Mouse (Mus musculus) adrenal gland, postnatal 10 days (tissue): ENCODE data around the gene Zfp143. TPM values are rescaled to one million over a fixed set of nuclear protein-coding genes. Genes with fewer than 3 reads are reported as not detected.
A peak's percentile ranks its signal among the peaks of the same experiment; 100 is the strongest.
"Not testable (repeated sequence)": the region's sequence is repeated elsewhere in the genome, so short reads cannot be mapped to it uniquely, and the experiment has no call there.

ENCODE experiments used
- DNase-seq: peaks from one replicate; pipeline ENCODE4 v3.0.0; 2021; ENCODE audit warnings: mixed read lengths
- long read RNA-seq, 2 experiments: library from polyadenylated mRNA; stranded (forward); transcript quantifications; one replicate each; pipeline ENCODE4 v2.0.0; 2021
- total RNA-seq, 2 experiments: library from RNA; stranded (reverse); gene quantifications; 2 replicates each; pipeline ENCODE4 v1.2.3; 2021

Gene Zfp143
- 10 to 100 TPM; 10.3 to 14.9 TPM for total RNA-seq
- long read RNA-seq, experiment 1, transcript Zfp143-201 (16 exons, 3,003 nt), result major isoform, 6 of 10 reads
- long read RNA-seq, experiment 1, partial matches to known transcripts, result 1 of 10 reads
- long read RNA-seq, experiment 1, other reads (novel, unspliced or antisense), result 1 of 10 reads
- long read RNA-seq, experiment 2, partial matches to known transcripts, result 0 of 6 reads
- long read RNA-seq, experiment 2, other reads (novel, unspliced or antisense), result 1 of 6 reads

DNA sequence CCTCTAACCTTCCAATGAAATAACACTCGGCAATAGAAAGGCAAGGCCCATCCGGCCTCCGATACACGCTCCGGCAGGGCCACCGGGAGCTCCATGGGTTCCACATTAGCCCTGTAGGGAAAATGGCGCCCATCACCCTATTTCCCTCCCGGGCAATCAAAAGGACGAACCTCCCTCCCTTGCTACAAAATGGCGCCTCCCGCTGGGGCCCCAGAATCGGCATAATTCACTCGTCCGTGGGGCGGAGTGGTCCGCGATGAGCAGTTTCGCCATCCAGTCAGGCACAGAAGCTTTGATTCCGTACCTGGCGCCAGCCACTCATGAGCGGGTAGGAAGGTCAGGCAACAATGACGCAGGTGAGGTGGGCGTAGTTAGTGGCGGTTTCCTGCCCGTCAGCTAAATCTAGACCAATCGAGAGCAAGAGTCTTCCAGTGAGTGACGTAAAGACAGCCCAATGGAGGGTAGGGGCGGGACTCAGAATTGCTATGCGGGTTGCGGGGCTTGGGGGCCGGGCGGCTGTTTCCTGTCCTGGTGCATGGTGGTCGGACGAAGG lies at the start of gene Zfp143:
Zfp143 (plus strand) TSS at position 19 of the 553 bp plus-strand sequence.
- DNase-seq, result peak; percentile 99

GRCm38 (mm10) chr7:110011417-110011816 lies 49.6 kb upstream of the Zfp143 start:
- no peak for DNase-seq

- DNase-seq, result no peak
Measured at GRCm38 (mm10) chr7:110014272-110014671, 46.7 kb upstream of the Zfp143 start.

DNA sequence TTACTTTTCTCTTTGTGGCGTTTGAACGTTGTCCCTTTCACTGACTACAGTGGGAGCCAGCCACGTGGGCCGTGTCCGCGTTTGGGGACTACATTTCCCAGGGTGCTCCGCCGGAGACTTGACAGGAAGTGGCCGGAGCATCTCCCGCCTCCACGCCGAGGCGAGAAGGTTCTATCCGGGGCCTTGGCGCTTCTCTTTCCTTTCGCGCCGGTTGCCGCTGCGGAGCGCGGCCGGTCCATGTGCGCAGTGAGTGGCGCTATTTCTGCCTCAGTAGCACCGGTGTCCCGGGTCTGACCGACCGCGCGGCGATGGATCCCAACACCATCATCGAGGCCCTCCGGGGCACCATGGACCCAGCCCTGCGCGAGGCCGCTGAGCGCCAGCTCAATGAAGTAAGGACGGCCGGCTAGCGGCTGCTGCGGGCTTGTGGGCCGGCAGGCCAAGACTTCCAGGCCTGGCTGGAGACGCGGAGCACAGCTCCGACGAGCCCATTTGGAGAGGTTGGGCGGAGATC lies 42.8 kb upstream of the Zfp143 start, which contains the start of gene Ipo7:
Ipo7 (plus strand) TSS at position 158 of the 514 bp plus-strand sequence.
- DNase-seq, result peak; percentile 96

GRCm38 (mm10) chr7:110018631-110019482 lies 42.2 kb upstream of the Zfp143 start:
- peak; percentile 76 for DNase-seq

- DNase-seq, result no peak
Measured at GRCm38 (mm10) chr7:110023553-110023952, 37.5 kb upstream of the Zfp143 start.

DNA sequence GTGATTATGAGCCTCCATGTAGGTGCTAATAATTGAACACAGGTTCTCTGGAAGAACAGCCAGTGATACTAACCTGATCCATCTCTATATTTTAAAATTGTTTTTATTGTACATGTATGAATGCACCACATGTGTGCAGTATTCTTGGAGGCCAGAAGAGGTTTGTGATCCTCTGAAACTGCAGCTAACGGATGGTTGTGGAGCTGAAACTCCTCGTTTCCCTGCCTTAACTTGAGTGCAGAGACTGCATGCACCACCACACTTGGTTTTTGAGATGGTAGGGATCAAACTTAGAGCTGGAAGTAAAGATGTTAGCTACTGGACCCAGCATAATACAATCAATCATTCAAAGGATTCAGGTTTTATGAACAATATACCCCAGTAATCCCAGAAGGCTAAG lies 34.4 kb upstream of the Zfp143 start:
- DNase-seq, result no peak

GRCm38 (mm10) chr7:110028826-110029225 lies 32.2 kb upstream of the Zfp143 start:
- DNase-seq, result no peak

DNA sequence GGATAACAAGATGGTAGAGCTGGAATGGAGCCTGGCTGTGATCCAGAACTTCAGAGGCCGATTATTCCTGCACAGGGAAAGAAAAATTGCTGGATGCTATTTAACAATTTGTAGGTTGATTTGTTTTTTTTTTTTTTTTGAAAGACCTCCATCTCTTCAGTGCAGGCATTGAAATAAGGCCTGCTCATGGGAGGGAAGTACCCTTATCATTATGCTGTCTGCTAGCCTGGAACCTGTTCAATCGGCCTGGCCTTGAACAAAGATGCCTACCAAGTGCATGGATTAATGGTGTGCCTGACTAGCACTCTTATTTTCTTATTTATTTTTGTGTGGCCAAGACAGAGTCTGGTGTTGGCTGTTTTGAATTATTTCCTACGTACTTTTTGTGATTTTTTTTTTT lies 30.7 kb upstream of the Zfp143 start:
- DNase-seq, result no peak

- DNase-seq, result not testable (repeated sequence)
Measured at GRCm38 (mm10) chr7:110057723-110058122, 3.3 kb upstream of the Zfp143 start.

GRCm38 (mm10) chr7:110059092-110059785 lies 1.8 kb upstream of the Zfp143 start:
- no peak for DNase-seq

DNA sequence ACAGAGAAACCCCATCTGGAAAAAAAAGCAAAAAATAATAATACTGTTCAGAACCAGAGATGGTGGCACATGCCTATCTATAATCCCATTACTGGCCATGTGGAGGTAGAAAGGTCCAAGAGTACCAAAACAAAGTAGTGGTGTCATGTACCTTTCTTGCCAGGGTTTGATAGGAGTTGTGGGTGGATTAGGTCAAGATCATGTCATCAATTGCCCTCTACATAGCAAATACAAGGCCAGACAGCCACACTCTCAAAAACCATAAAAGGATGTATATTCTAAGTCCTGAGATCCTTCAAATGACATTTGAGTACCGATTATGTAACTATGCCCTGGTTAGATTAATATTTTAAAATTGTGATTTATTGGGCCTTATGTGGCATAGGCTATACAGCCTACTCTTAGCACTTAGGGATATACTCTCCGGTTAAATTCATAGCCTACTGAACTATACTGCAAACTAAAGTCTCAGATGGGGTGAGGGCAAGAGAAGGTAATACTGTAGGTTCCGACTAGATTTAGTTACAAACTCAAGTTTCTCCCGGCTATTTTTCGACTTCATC lies 830 bp upstream of the Zfp143 start:
- DNase-seq, result no peak

DNA sequence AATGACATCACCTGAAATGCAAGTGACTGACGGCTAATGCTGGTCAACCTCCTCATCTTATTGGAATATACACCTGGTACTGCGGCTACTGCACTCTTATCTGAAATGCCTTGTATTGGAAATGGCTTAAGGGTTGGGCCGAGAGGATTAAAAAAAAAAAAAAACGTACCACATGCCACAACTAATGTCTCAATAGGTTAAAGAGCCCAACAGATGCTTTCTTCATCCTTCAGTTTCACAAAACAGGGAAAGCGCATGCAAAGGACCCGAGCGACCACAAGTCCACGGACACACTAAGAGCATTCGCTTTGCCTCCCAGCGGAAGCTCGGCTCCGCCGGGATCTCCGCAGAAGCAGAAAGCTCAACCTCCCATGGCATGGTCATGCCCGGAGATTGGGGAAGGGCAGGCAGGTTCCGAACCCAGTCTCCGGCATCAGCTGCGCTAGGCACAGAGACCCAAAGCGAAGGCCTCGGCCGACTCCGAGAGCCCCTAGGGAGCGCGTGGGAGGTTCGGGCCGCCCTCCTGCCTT lies 283 bp upstream of the Zfp143 start:
- no peak for DNase-seq

DNA sequence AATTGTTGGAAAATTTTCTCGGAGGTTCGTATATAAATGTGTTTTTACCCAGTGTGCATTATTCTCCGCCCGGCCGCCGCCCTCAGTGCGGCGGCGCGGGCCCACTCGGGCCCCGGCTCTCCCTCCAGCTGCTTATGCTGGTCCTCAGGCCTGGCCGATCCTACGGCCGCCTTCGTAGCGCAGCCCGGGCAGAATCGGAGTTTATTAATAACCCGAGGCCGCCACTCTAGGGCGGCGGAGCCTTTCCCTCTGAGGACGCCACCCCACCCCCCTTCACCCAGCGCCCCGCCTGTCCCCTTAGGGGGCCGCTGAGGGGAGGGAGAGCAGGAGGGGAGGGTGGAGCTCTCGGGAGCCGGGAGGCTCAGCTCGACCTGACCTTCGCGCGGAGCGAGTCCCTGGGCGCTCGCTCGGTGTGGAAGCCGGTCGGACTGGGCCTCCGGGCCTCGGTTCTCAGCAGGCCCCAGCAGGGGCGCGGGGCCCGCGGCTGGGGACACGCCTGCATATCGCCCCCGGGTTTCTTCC lies 796 bp downstream of the Zfp143 start:
- DNase-seq, result peak; percentile 95

DNA sequence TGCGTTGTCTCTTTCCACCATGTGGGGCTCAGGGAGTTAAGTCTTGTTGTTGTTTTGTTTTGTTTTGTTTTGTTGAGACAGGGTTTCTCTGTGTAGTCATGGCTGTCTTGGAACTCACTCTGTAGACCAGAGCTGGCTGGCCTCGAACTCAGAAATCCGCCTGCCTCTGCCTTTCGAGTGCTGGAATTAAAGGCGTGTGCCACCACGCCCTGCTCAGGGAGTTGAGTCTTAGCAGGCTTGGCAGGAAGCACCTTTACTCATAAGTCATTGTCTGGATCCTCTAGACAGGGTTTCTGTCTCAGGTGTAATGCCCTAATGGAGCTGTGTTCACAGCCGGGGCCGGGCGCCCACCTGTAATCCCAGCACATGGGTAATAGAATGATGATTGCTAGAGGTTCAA lies 2.7 kb downstream of the Zfp143 start:
- DNase-seq, result no peak

DNA sequence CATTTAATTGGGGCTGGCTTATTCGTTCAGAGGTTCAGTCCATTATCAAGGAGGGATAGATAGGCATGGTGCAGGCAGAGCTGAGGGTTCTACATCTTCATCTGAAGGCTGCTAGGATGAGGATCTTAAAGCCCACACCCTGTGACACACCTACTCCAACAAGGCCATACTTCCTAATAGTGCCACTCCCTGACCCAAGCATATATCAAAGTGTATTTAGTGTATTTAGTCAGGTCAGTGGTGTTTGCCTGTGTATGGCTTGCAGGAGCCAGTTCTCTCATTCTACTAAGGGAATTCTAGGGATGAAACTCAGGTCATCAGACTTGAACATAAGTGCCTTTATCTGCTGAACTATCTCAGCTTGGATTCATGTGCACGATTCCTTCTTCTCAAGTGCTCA lies 8.1 kb downstream of the Zfp143 start:
- no peak for DNase-seq

GRCm38 (mm10) chr7:110078168-110078567 lies 17.2 kb downstream of the Zfp143 start:
- DNase-seq, result no peak

- DNase-seq, result peak; percentile 77
Measured at GRCm38 (mm10) chr7:110083386-110084165, 22.6 kb downstream of the Zfp143 start.

DNA sequence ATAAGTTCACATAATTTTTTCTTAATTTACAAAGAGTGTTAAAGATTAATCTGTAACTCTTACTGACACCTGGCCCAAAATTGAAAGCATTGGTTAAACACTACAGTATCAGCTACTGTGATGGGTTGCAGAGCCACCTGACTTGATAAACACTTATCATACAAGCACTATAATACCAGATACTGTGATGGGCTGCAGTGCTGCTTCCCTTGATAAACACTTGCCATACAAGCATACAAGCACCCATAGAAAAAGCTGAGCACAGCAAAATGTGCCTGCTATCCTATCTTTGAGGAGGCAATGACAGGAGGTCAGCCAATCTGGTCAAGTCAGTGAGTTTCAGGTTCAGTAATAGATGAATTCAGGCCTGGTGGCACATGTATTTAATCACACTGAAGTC lies 24.2 kb downstream of the Zfp143 start:
- no peak for DNase-seq

GRCm38 (mm10) chr7:110087914-110088313 lies 26.9 kb downstream of the Zfp143 start:
- no peak for DNase-seq

- no peak for DNase-seq
Measured at GRCm38 (mm10) chr7:110091670-110092069, 30.7 kb downstream of the Zfp143 start.
